Mouse (Mus musculus): ENCODE results near the gene Gm44805. TPM values are rescaled to one million over a fixed set of nuclear protein-coding genes. Genes with fewer than 3 reads are reported as not detected.

Gene Gm44805
- polyA plus RNA-seq, 1 experiment from 2014 or later = not detected

- H3K4me2 ChIP-seq (replicated peaks) = peak overlapping the region; percentile 60
- peak overlapping the region; percentile 37 for H3K4me3 ChIP-seq
- peaks cover 18% of the 10 kb centered on the region for H3K36me3 ChIP-seq
- WGBS = 3% methylated on average over 28 of the region's 28 CpGs
- no peaks in the 10 kb centered on the region for H3K27me3 ChIP-seq
- H3K27ac ChIP-seq (replicated peaks) = no peak overlapping the region
- peak overlapping the region; percentile 63 for H3K9ac ChIP-seq (replicated peaks)
- no peaks in the 10 kb centered on the region for H3K9me3 ChIP-seq
- peak; percentile 13; the same call in 1 of the 2 replicates for ATAC-seq (ENCODE audit: low FRiP score, low read depth)
- peaks cover 24% of the 10 kb centered on the region for H3K4me1 ChIP-seq
These were observed 17.0 kb upstream of the Gm44805 start for GRCm38 (mm10) chr7:19697949-19698906.

GRCm38 (mm10) chr7:19696336-19696873, 15.2 kb upstream of the Gm44805 start:
- Histone ChIP-seq H3K9me3 (no peaks in the 10 kb centered on the region), H3K4me3 (no peak overlapping the region), H3K27ac (replicated peaks) (no peak overlapping the region), H3K4me1 (peaks cover 26% of the 10 kb centered on the region), H3K36me3 (peaks cover 8% of the 10 kb centered on the region), H3K27me3 (no peaks in the 10 kb centered on the region), H3K9ac (replicated peaks) (no peak overlapping the region), H3K4me2 (replicated peaks) (no peak overlapping the region)
- ATAC-seq (ENCODE audit: low FRiP score, low read depth) = no peak
- 94% methylated on average over 34 of the region's 34 CpGs for WGBS

GRCm38 (mm10) chr7:19695881-19696280, 14.7 kb upstream of the Gm44805 start:
- peaks cover 8% of the 10 kb centered on the region for H3K36me3 ChIP-seq
- H3K27me3 ChIP-seq = no peaks in the 10 kb centered on the region
- 89% methylated on average over 6 of the region's 6 CpGs for WGBS
- no peak overlapping the region for H3K9ac ChIP-seq (replicated peaks)
- ATAC-seq (ENCODE audit: low FRiP score, low read depth) = no peak
- H3K4me1 ChIP-seq = peaks cover 25% of the 10 kb centered on the region
- no peak overlapping the region for H3K4me3 ChIP-seq
- H3K27ac ChIP-seq (replicated peaks) = no peak overlapping the region
- no peaks in the 10 kb centered on the region for H3K9me3 ChIP-seq
- no peak overlapping the region for H3K4me2 ChIP-seq (replicated peaks)

GRCm38 (mm10) chr7:19695213-19695594, 14.0 kb upstream of the Gm44805 start:
- Histone ChIP-seq H3K36me3 (peaks cover 8% of the 10 kb centered on the region), H3K4me1 (peaks cover 23% of the 10 kb centered on the region), H3K9me3 (no peaks in the 10 kb centered on the region), H3K4me3 (no peak overlapping the region), H3K9ac (replicated peaks) (no peak overlapping the region), H3K27ac (replicated peaks) (no peak overlapping the region), H3K27me3 (no peaks in the 10 kb centered on the region), H3K4me2 (replicated peaks) (no peak overlapping the region)
- WGBS = 66% methylated on average over 8 of the region's 8 CpGs
- ATAC-seq (ENCODE audit: low FRiP score, low read depth) = no peak

GRCm38 (mm10) chr7:19694336-19695212, 13.4 kb upstream of the Gm44805 start:
- no peak overlapping the region for H3K9ac ChIP-seq (replicated peaks)
- peaks cover 8% of the 10 kb centered on the region for H3K36me3 ChIP-seq
- H3K4me1 ChIP-seq = peaks cover 22% of the 10 kb centered on the region
- no peak overlapping the region for H3K27ac ChIP-seq (replicated peaks)
- H3K4me3 ChIP-seq = no peak overlapping the region
- ATAC-seq (ENCODE audit: low FRiP score, low read depth) = no peak
- H3K4me2 ChIP-seq (replicated peaks) = no peak overlapping the region
- no peaks in the 10 kb centered on the region for H3K27me3 ChIP-seq
- WGBS = 87% methylated on average over 10 of the region's 10 CpGs
- H3K9me3 ChIP-seq = no peaks in the 10 kb centered on the region

GRCm38 (mm10) chr7:19693421-19693820, 12.2 kb upstream of the Gm44805 start:
- Histone ChIP-seq H3K4me2 (replicated peaks) (no peak overlapping the region), H3K36me3 (peaks cover 8% of the 10 kb centered on the region), H3K4me1 (peaks cover 11% of the 10 kb centered on the region), H3K27me3 (no peaks in the 10 kb centered on the region), H3K9ac (replicated peaks) (no peak overlapping the region), H3K4me3 (no peak overlapping the region), H3K9me3 (no peaks in the 10 kb centered on the region), H3K27ac (replicated peaks) (no peak overlapping the region)
- 37% methylated on average over 10 of the region's 10 CpGs for WGBS
- ATAC-seq (ENCODE audit: low FRiP score, low read depth) = no peak

- Histone ChIP-seq H3K4me3 (no peak within 1 kb of the TSS), H3K27me3 (no peaks in the 10 kb centered on the region), H3K27ac (replicated peaks) (no peak within 1 kb of the TSS), H3K9me3 (no peaks in the 10 kb centered on the region), H3K4me2 (replicated peaks) (no peak within 1 kb of the TSS), H3K9ac (replicated peaks) (no peak within 1 kb of the TSS), H3K36me3 (peaks cover 8% of the 10 kb centered on the region), H3K4me1 (peaks cover 5% of the 10 kb centered on the region; the same call in 1 of the 2 replicates)
- 51% methylated on average over 28 of the region's 28 CpGs for WGBS
- ATAC-seq (ENCODE audit: low FRiP score, low read depth) = no peak
These were observed 10.9 kb upstream of the Gm44805 start, which contains the start of gene Apoc1 for GRCm38 (mm10) chr7:19691873-19692865. TSS of gene Apoc1 (minus strand) at chr7:19692660.

- WGBS = 72% methylated on average over 6 of the region's 6 CpGs
- peaks cover 5% of the 10 kb centered on the region; the same call in 1 of the 2 replicates for H3K4me1 ChIP-seq
- H3K27me3 ChIP-seq = no peaks in the 10 kb centered on the region
- no peaks in the 10 kb centered on the region for H3K9me3 ChIP-seq
- H3K36me3 ChIP-seq = peaks cover 4% of the 10 kb centered on the region
- H3K4me3 ChIP-seq = no peak overlapping the region
- ATAC-seq (ENCODE audit: low FRiP score, low read depth) = no peak
- H3K4me2 ChIP-seq (replicated peaks) = no peak overlapping the region
- H3K27ac ChIP-seq (replicated peaks) = no peak overlapping the region
- no peak overlapping the region for H3K9ac ChIP-seq (replicated peaks)
These were observed 10.2 kb upstream of the Gm44805 start for GRCm38 (mm10) chr7:19691434-19691833.

- H3K27ac ChIP-seq (replicated peaks) = no peak overlapping the region
- 89% methylated on average over 4 of the region's 4 CpGs for WGBS
- ATAC-seq (ENCODE audit: low FRiP score, low read depth) = no peak
These were observed 9.6 kb upstream of the Gm44805 start for GRCm38 (mm10) chr7:19690845-19691244.

GRCm38 (mm10) chr7:19688611-19689010, 7.4 kb upstream of the Gm44805 start:
- Histone ChIP-seq H3K27ac (replicated peaks) (no peak overlapping the region), H3K4me2 (replicated peaks) (no peak overlapping the region), H3K36me3 (no peaks in the 10 kb centered on the region), H3K9ac (replicated peaks) (no peak overlapping the region), H3K27me3 (no peaks in the 10 kb centered on the region), H3K4me3 (no peak overlapping the region), H3K4me1 (peaks cover 5% of the 10 kb centered on the region; the same call in 1 of the 2 replicates), H3K9me3 (no peaks in the 10 kb centered on the region)
- ATAC-seq (ENCODE audit: low FRiP score, low read depth) = no peak
- 86% methylated on average over 2 of the region's 2 CpGs for WGBS

More at GRCm38 (mm10) chr7:19690845-19691244, 9.6 kb upstream of the Gm44805 start:
- Histone ChIP-seq H3K36me3 (no peaks in the 10 kb centered on the region), H3K4me2 (replicated peaks) (no peak overlapping the region), H3K27me3 (no peaks in the 10 kb centered on the region), H3K9ac (replicated peaks) (no peak overlapping the region), H3K9me3 (no peaks in the 10 kb centered on the region), H3K4me3 (no peak overlapping the region), H3K4me1 (peaks cover 5% of the 10 kb centered on the region; the same call in 1 of the 2 replicates)

- no peaks in the 10 kb centered on the region for H3K9me3 ChIP-seq
- no peak for ATAC-seq (ENCODE audit: low FRiP score, low read depth)
- no peak overlapping the region for H3K27ac ChIP-seq (replicated peaks)
- WGBS = 93% methylated on average over 10 of the region's 10 CpGs
- H3K27me3 ChIP-seq = no peaks in the 10 kb centered on the region
- H3K4me3 ChIP-seq = no peak overlapping the region
- no peak overlapping the region for H3K4me2 ChIP-seq (replicated peaks)
- H3K4me1 ChIP-seq = peaks cover under 1% of the 10 kb centered on the region; the same call in 1 of the 2 replicates
- no peak overlapping the region for H3K9ac ChIP-seq (replicated peaks)
- H3K36me3 ChIP-seq = no peaks in the 10 kb centered on the region
These were observed 6.9 kb upstream of the Gm44805 start for GRCm38 (mm10) chr7:19688101-19688500.

Data from midbrain, embryonic 12.5 days (tissue).